Mouse (Mus musculus) forebrain, embryonic 15.5 days (tissue): Measurements from ENCODE around the gene Supt16. TPM values are rescaled to one million over a fixed set of nuclear protein-coding genes. Genes with fewer than 3 reads are reported as not detected.

Experiments
- ATAC-seq: fragments of 200-750 bp; cut with Nextera tagmentation; replicated peaks from 2 replicates; pipeline ENCODE4 v1.8.0; 2017; ENCODE audit warnings: mild to moderate bottlenecking, moderate TSS enrichment, moderate library complexity
- H3K27ac ChIP-seq: fragments of 300-500 bp; sonication (generic); replicated peaks from 2 replicates; pipeline ENCODE4 v1.5.1; 2015; ENCODE audit warnings: mild to moderate bottlenecking, inconsistent platforms
- H3K27me3 ChIP-seq: fragments of 300-500 bp; sonication (generic); 2 replicates; pipeline ENCODE4 v1.6.1; 2015; ENCODE audit warnings: inconsistent platforms
- H3K36me3 ChIP-seq: fragments of 300-500 bp; sonication (generic); 2 replicates; pipeline ENCODE4 v1.6.1; 2015; ENCODE audit warnings: mild to moderate bottlenecking, inconsistent platforms
- H3K4me1 ChIP-seq: fragments of 300-500 bp; sonication (generic); 2 replicates; pipeline ENCODE4 v1.6.1; 2015; ENCODE audit warnings: inconsistent platforms
- H3K4me2 ChIP-seq: fragments of 300-500 bp; sonication (generic); replicated peaks from 2 replicates; pipeline ENCODE4 v1.6.1; 2015; ENCODE audit warnings: mild to moderate bottlenecking, inconsistent platforms
- H3K4me3 ChIP-seq: fragments of 300-500 bp; sonication (generic); 2 replicates; pipeline ENCODE4 v1.5.1; 2015; ENCODE audit warnings: mild to moderate bottlenecking, inconsistent platforms
- H3K9ac ChIP-seq: fragments of 300-500 bp; sonication (generic); replicated peaks from 2 replicates; pipeline ENCODE4 v1.6.1; 2015; ENCODE audit warnings: mild to moderate bottlenecking, inconsistent platforms
- H3K9me3 ChIP-seq: fragments of 300-500 bp; sonication (generic); 2 replicates; pipeline ENCODE4 v1.6.1; 2016; ENCODE audit warnings: inconsistent platforms
- WGBS: fragments of 180-500 bp; shearing (Covaris S2); methylation state at CpG from one replicate; pipeline ENCODE4 v1.1.7; 2015; ENCODE audit warnings: mixed read lengths; 5-methylcytosine and 5-hydroxymethylcytosine counted together
- polyA plus RNA-seq: library from polyadenylated mRNA; unstranded; fragments of >200 nt; fragmentation: Nextera tagmentation; extraction: Ambion mirVana; gene quantifications from 2 replicates; pipeline ENCODE4 v1.2.1, GENCODE M21; 2015

Supt16 gene
- polyA plus RNA-seq, 1 experiment from 2014 or later, result 58.9 TPM

DNA sequence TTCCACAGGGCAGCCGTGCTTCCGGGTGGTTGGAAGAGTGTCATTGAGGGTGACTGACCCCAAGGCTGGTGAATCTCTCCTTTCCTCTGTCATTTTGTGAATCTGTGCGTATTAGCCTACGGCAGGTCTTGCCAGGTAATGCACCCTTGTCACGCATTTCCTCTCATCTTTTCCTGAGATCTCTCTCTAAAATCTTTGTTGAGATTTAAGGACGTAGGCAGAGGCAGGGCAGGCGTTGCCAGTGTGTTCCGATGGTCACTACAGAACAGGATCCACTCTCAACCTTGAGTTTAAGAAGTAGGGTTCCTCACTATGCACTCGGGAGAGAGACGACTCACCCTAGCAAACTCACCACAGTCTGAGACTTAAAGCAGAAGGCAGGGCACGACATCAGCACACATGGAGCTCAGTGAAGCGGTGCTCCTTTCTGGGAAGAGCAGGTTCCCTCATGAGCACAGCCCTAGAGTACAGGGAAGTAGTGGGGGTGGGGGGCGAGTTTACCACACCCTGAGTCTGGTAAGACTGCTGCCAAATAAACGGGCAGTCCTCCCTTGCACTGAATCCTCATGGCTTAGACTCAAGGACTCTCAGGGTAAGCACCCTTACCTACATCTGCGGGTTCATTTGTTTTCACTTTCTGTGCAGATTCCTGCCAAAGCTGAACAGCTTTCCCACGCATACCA, 55.6 kb downstream of the Supt16 start:
- no peak overlapping the region for H3K4me2 ChIP-seq
- H3K27me3 ChIP-seq, result no peaks in the 10 kb centered on the region
- H3K4me3 ChIP-seq, result no peak overlapping the region
- no peak overlapping the region for H3K9ac ChIP-seq
- H3K9me3 ChIP-seq, result no peaks in the 10 kb centered on the region
- 78% methylated on average over 16 of the region's 16 CpGs for WGBS
- H3K36me3 ChIP-seq, result no peaks in the 10 kb centered on the region
- no peak overlapping the region for H3K27ac ChIP-seq
- H3K4me1 ChIP-seq, result no peaks in the 10 kb centered on the region
- ATAC-seq, result no peak

DNA sequence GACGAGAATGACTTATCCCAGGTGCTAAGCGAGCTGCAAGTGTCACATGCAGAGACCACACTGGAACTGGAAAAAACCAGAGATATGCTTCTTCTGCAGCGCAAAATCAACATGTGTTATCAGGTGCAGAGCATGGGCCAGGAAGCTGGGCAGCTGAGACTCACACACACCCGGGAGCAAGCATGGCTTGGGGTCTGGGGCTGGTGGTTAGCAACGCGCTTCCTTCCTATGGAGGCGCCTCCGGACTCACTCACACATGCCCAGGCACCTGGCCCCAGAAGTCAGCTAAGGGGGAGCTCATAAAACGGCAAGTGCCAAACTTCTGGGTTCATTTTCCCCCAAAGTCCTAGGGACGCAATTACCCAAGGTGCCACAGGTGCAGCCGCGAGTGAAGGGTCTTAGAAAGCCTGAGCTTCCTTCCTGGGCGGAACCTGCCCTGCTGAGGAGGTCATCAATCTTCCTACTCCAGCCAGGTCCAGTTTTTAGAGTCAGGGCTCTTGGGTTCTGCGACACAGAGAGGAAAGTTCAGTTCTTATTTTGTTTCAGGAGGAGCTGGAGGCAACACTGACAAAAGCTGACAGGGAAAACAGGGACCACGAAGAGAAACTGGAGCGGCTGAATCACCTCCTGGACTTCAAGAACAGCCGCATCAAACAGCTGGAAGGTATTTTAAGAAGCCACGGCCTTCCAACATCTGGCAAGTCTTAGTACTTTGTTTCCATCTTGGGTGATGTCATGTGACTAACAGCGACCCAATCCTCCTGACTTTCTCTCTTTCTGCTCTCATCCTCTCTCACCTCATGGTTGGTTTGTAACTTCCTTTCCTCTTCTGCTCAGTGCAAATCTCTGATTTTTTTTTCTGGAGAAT, 56.4 kb downstream of the Supt16 start:
- WGBS, result 76% methylated on average over 19 of the region's 19 CpGs
- no peak for ATAC-seq
- Histone ChIP-seq H3K4me3 (no peak overlapping the region), H3K27me3 (no peaks in the 10 kb centered on the region), H3K9ac (no peak overlapping the region), H3K4me1 (no peaks in the 10 kb centered on the region), H3K4me2 (no peak overlapping the region), H3K9me3 (no peaks in the 10 kb centered on the region), H3K36me3 (no peaks in the 10 kb centered on the region), H3K27ac (no peak overlapping the region)

DNA sequence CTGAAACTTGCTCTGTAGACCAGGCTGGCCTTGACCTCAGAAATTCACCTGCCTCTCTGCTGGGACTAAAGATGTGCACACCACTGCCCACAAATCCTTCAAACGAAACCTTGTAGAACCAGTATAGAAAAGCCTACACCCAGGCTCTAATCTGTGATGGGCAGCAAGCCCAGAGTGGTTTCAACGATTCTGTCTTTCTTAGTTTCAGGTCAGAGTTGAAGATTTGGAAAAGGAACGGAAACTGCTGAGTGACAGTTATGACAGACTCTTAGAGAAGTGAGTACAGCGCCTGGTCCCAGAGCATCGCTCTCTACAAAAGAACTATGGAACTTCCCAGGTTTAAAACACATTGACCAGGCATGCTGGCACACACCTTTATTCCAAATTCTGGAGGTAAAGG, 63.6 kb downstream of the Supt16 start:
- Histone ChIP-seq H3K4me3 (no peak overlapping the region), H3K36me3 (no peaks in the 10 kb centered on the region), H3K27me3 (no peaks in the 10 kb centered on the region), H3K9ac (no peak overlapping the region), H3K9me3 (no peaks in the 10 kb centered on the region), H3K4me2 (no peak overlapping the region), H3K4me1 (no peaks in the 10 kb centered on the region), H3K27ac (no peak overlapping the region)
- no peak for ATAC-seq
- WGBS, result 76% methylated on average over 5 of the region's 5 CpGs

DNA sequence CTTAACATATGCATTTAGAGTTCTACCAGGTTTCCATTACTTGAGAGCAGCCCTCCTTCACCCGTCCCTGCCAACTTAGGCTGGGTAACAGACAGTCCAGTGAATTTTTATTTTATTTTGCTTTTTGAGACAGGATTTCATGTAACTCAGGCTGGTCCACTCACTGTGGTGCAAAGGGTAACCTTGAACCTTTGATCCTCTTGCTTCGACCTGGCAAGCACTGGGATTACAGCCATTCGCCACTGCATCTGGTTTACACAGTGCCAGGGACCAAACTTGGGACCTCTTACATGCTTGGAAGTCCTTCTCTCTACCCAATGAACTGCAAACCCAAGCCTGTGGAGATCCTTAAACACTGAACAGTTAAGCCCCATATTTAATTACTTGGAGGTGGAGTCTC, 72.6 kb downstream of the Supt16 start:
- no peak overlapping the region for H3K9ac ChIP-seq
- H3K27ac ChIP-seq, result no peak overlapping the region
- H3K4me3 ChIP-seq, result no peak overlapping the region
- WGBS, result 95% methylated on average over 3 of the region's 3 CpGs
- no peak overlapping the region for H3K4me2 ChIP-seq
- H3K27me3 ChIP-seq, result no peaks in the 10 kb centered on the region
- H3K9me3 ChIP-seq, result no peaks in the 10 kb centered on the region
- H3K4me1 ChIP-seq, result no peaks in the 10 kb centered on the region
- no peak for ATAC-seq
- no peaks in the 10 kb centered on the region for H3K36me3 ChIP-seq

DNA sequence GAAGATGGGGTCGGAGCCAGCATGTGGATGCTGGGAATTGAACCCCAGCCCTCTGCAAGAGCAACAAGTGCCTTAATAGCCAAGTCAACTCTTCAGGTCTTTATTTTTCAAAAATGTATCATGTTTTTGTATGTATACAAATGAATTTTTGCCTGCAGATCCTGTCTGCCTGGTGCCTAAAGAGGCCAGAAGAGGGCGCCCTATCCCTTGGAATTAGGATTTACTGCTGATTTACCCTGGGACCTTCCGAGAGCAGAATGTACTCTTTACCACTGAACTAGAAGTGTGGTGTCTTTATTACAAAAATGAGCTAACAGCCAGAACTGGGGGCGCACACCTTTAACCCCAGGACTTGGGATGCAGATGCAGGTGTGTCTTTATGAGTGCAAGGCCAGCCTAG, 73.3 kb downstream of the Supt16 start:
- no peak for ATAC-seq
- Histone ChIP-seq H3K9me3 (no peaks in the 10 kb centered on the region), H3K4me3 (no peak overlapping the region), H3K4me1 (peaks cover 1% of the 10 kb centered on the region), H3K4me2 (no peak overlapping the region), H3K9ac (no peak overlapping the region), H3K27ac (no peak overlapping the region), H3K27me3 (no peaks in the 10 kb centered on the region), H3K36me3 (no peaks in the 10 kb centered on the region)
- WGBS, result 12% methylated on average over 4 of the region's 4 CpGs

DNA sequence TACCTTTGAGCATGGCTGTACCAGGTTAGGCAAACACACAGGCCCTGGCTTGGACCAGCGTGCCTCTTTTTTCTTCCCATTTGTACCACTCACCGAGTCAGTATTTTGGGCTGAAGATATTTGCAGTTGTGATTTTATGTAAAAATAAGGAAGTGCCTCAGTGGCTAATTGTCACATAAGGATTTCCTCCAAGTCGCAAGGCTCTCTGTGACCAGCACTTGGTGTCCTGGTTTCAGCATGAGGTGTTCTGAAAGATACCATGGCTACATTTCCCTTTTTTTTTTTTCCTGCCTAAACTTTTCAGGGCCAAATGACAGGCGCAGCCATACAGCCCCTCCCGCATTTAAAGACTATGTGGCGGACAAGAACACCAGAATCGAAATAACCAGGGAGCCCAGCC, 77.0 kb downstream of the Supt16 start:
- no peak overlapping the region for H3K27ac ChIP-seq
- H3K4me2 ChIP-seq, result peak overlapping the region; percentile 95
- no peaks in the 10 kb centered on the region for H3K9me3 ChIP-seq
- no peaks in the 10 kb centered on the region for H3K27me3 ChIP-seq
- 0 out of 2 replicates have a peak overlapping the region, but pooled peaks have one; percentile 74 for H3K9ac ChIP-seq
- peak overlapping the region; percentile 56 for H3K4me3 ChIP-seq
- H3K4me1 ChIP-seq, result peaks cover 7% of the 10 kb centered on the region
- no peak for ATAC-seq
- WGBS, result 71% methylated on average over 7 of the region's 7 CpGs
- H3K36me3 ChIP-seq, result no peaks in the 10 kb centered on the region

DNA sequence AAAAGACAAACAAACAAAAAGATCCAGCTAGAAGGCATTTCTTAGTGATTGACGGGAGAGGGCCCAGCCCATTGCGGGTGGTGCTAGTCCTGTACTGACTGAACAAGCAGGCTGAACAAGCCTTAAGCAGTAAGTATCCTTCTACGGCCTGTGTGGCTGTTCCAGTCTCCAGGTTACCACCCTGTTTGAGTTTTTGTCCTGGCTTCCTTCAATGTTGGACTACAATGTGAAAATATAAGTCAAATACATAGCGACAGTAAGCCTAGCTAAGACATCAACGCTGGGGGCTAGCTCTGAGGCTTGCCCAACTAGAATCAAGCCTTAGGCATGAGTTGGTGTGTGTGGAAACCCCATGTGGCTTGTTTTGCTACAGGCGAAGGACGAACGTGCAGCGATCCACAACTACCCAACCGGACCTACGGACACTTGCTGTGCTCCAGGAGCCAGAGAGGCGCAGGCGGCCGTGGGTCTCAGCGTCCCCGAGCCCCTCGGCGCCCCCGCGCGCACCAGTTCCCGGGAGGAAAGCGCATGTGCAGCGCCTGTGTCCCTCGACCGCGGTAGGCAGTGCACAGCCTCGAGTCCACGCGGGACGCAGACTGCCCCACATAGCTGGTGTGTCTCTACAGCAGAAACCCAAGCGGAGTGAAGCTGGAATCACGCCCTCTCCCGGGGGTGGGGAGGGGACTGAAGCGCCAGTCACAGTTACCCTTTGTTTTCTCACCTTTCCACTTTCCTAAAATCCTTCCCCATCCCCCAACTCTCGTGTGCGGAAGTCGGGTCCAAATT, 78.2 kb downstream of the Supt16 start:
- no peaks in the 10 kb centered on the region for H3K36me3 ChIP-seq
- peak overlapping the region; percentile 85 for H3K27ac ChIP-seq

DNA sequence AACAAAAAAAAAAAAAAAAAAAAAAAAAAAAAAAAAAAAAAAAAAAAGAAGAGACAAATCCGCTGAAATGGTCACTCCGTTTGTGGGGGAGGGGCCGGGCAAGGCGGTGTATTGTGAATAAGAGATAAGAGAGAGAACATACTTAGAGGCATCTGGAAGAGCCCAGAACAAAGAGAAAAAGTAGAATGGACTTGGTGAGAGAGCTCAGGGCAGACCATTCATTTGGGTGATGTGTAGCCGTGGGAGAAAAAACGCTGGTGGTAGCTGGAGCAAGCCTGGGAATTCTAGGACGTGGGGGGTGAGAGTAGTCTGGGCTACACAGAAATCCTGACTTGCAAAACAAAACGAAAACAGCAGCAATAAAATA, 78.8 kb downstream of the Supt16 start:
- Histone ChIP-seq H3K27ac (peak overlapping the region; percentile 85), H3K36me3 (no peaks in the 10 kb centered on the region), H3K4me3 (peak overlapping the region; percentile 56), H3K4me1 (peaks cover 7% of the 10 kb centered on the region), H3K9me3 (no peaks in the 10 kb centered on the region), H3K27me3 (no peaks in the 10 kb centered on the region), H3K9ac (peak overlapping the region; percentile 74), H3K4me2 (peak overlapping the region; percentile 95)
- ATAC-seq, result peak; percentile 46
- 21% methylated on average over 8 of the region's 8 CpGs for WGBS

More for the DNA sequence above, 78.2 kb downstream of the Supt16 start:
- ATAC-seq, result peak; percentile 88
- H3K9ac ChIP-seq, result peak overlapping the region; percentile 74
- under 1% methylated on average over 38 of the region's 38 CpGs for WGBS
- H3K9me3 ChIP-seq, result no peaks in the 10 kb centered on the region
- no peaks in the 10 kb centered on the region for H3K27me3 ChIP-seq
- H3K4me3 ChIP-seq, result peak overlapping the region; percentile 56
- peaks cover 7% of the 10 kb centered on the region for H3K4me1 ChIP-seq
- H3K4me2 ChIP-seq, result peak overlapping the region; percentile 95

DNA sequence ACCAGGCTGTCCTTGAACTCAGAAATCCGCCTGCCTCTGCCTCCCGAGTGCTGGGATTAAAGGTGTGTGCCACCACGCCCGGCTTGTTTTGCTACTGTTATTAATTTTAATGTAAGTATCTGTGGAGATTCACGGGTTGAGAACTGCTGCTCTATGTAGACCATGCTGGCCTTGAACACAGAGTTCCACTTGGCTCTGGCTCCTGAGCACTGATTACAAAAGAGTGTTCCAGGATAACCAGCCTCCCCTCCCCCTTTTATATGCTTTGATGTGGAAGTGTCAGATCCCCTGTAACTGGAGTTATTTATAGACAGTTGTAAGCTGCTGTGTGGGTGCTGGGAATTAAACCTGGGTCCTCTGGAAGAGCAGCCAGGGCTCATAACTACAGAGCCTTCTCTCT, 80.0 kb downstream of the Supt16 start:
- Histone ChIP-seq H3K4me2 (no peak overlapping the region), H3K9me3 (no peaks in the 10 kb centered on the region), H3K36me3 (no peaks in the 10 kb centered on the region), H3K27me3 (no peaks in the 10 kb centered on the region), H3K9ac (no peak overlapping the region), H3K27ac (no peak overlapping the region), H3K4me3 (no peak overlapping the region), H3K4me1 (peaks cover 7% of the 10 kb centered on the region)
- WGBS, result 97% methylated on average over 5 of the region's 5 CpGs
- no peak for ATAC-seq

DNA sequence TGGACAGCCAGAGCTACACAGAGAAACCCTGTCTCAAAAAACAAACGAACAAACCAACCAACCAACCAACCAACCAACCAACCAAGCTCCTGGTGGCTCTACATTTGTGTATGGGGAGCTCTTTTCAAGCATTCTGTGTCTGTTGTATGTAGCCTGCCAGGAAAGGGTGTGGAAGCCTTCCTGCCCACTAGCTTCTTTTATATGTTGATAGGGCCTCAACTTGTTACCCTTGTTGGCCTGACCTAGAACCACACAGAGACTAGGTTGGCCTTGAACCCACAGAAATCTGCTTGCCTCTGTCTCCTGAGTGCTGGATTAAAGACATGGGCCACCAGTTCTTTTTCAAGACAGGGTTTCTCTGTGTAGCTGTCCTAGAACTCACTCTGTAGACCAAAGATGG, 83.1 kb downstream of the Supt16 start:
- 63% methylated on average over 1 of the region's 1 CpGs for WGBS
- Histone ChIP-seq H3K27ac (no peak overlapping the region), H3K9ac (no peak overlapping the region), H3K4me1 (peaks cover 7% of the 10 kb centered on the region; the same call in 1 of the 2 replicates), H3K4me2 (no peak overlapping the region), H3K27me3 (no peaks in the 10 kb centered on the region), H3K4me3 (no peak overlapping the region), H3K36me3 (no peaks in the 10 kb centered on the region), H3K9me3 (no peaks in the 10 kb centered on the region)
- ATAC-seq, result no peak
